Mouse (Mus musculus) E14TG2a.4 (cell line): ENCODE data around the gene 1700019D03Rik.

Source experiments
- H3K27me3 ChIP-seq: 2 replicates; pipeline ENCODE4 v1.6.1; 2014; ENCODE audit warnings: low read length, control low read depth; ENCODE audit not compliant: insufficient read depth
- H3K36me3 ChIP-seq: 2 replicates; pipeline ENCODE4 v1.6.1; 2014; ENCODE audit warnings: low read length, control low read depth; ENCODE audit not compliant: insufficient read depth
- H3K4me1 ChIP-seq: replicated peaks from 2 replicates; pipeline ENCODE4 v1.6.1; 2014; ENCODE audit warnings: low read depth, low read length, control low read depth
- H3K4me3 ChIP-seq: replicated peaks from 2 replicates; pipeline ENCODE4 v1.5.1; 2014; ENCODE audit warnings: mild to moderate bottlenecking, low read length
- H3K9me3 ChIP-seq: 2 replicates; pipeline ENCODE4 v1.6.1; 2014; ENCODE audit warnings: low read length, control low read depth
- CTCF ChIP-seq: conservative IDR thresholded peaks from 2 replicates; pipeline ENCODE4 v1.5.1; 2014; ENCODE audit warnings: low read length
- NANOG ChIP-seq: IDR thresholded peaks from 2 replicates; pipeline ENCODE4 v1.6.1; 2014; ENCODE audit warnings: borderline replicate concordance, low read length, mixed read lengths
- POU5F1 ChIP-seq: IDR thresholded peaks from 2 replicates; pipeline ENCODE4 v1.6.1; 2014; ENCODE audit warnings: low read length, borderline replicate concordance

Gene 1700019D03Rik

GRCm38 (mm10) chr1:52964581-52964980, 55.4 kb downstream of the 1700019D03Rik start:
- Histone ChIP-seq H3K9me3 (no peaks in the 10 kb centered on the region), H3K36me3 (no peaks in the 10 kb centered on the region), H3K4me3 (no peak overlapping the region), H3K4me1 (peaks cover 6% of the 10 kb centered on the region; the same call in 1 of the 2 replicates), H3K27me3 (0 out of 2 replicates have a peak, but pooled peaks cover 3% of the 10 kb centered on the region)
- TF ChIP-seq CTCF (peak; percentile 37), POU5F1 (no peak), NANOG (no peak)

DNA sequence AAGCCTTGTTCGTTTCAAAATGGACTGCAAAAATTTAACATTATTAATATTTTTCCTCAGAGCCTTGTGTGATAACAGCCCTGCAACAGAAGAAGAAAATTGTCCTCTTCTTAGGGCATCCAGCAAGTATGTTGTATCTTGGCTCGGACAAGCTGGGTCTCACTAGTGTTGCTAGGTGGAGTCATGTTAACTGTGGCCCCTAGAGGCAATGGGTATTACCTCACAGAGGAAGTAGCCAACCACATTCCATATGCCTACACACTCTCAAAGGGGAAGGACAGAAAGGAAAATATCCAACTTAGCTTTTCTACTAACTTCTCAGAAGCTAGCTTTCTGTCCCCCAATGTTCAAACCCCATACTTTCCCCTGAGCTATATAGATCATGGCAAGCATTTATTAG, 56.9 kb downstream of the 1700019D03Rik start:
- no peak overlapping the region for H3K4me3 ChIP-seq
- TF ChIP-seq CTCF (no peak), POU5F1 (no peak), NANOG (no peak)
- H3K9me3 ChIP-seq, result no peaks in the 10 kb centered on the region
- 0 out of 2 replicates have a peak, but pooled peaks cover 3% of the 10 kb centered on the region for H3K27me3 ChIP-seq
- no peaks in the 10 kb centered on the region for H3K36me3 ChIP-seq
- H3K4me1 ChIP-seq, result peaks cover 6% of the 10 kb centered on the region; the same call in 1 of the 2 replicates

GRCm38 (mm10) chr1:52960191-52960590, 59.8 kb downstream of the 1700019D03Rik start:
- no peak for TF ChIP-seq POU5F1
- no peak for TF ChIP-seq CTCF
- no peak for TF ChIP-seq NANOG

GRCm38 (mm10) chr1:52956746-52957145, 63.2 kb downstream of the 1700019D03Rik start:
- peaks cover 5% of the 10 kb centered on the region; the same call in 1 of the 2 replicates for H3K9me3 ChIP-seq
- no peaks in the 10 kb centered on the region for H3K27me3 ChIP-seq
- peaks cover 2% of the 10 kb centered on the region; the same call in 1 of the 2 replicates for H3K36me3 ChIP-seq
- TF ChIP-seq CTCF (no peak), NANOG (no peak), POU5F1 (no peak)
- H3K4me1 ChIP-seq, result peaks cover 32% of the 10 kb centered on the region
- no peak overlapping the region for H3K4me3 ChIP-seq

More at GRCm38 (mm10) chr1:52960191-52960590, 59.8 kb downstream of the 1700019D03Rik start:
- Histone ChIP-seq H3K4me1 (peaks cover 24% of the 10 kb centered on the region), H3K27me3 (no peaks in the 10 kb centered on the region), H3K4me3 (no peak overlapping the region), H3K9me3 (no peaks in the 10 kb centered on the region), H3K36me3 (no peaks in the 10 kb centered on the region)

GRCm38 (mm10) chr1:52955102-52955501, 64.9 kb downstream of the 1700019D03Rik start:
- H3K9me3 ChIP-seq, result peaks cover 20% of the 10 kb centered on the region
- H3K4me3 ChIP-seq, result peak overlapping the region; percentile 8; the same call in 1 of the 2 replicates
- TF ChIP-seq NANOG (no peak), POU5F1 (no peak), CTCF (peak; percentile 74)
- H3K4me1 ChIP-seq, result peaks cover 32% of the 10 kb centered on the region
- no peaks in the 10 kb centered on the region for H3K27me3 ChIP-seq
- H3K36me3 ChIP-seq, result peaks cover 17% of the 10 kb centered on the region

- Histone ChIP-seq H3K9me3 (peaks cover 27% of the 10 kb centered on the region), H3K36me3 (peaks cover 23% of the 10 kb centered on the region), H3K4me3 (peak overlapping the region; percentile 8; the same call in 1 of the 2 replicates), H3K4me1 (peaks cover 32% of the 10 kb centered on the region), H3K27me3 (no peaks in the 10 kb centered on the region)
- TF ChIP-seq POU5F1, result no peak
- TF ChIP-seq CTCF, result no peak
- no peak for TF ChIP-seq NANOG
These were observed 65.5 kb downstream of the 1700019D03Rik start for GRCm38 (mm10) chr1:52954456-52954855.

- H3K36me3 ChIP-seq, result peaks cover 32% of the 10 kb centered on the region
- peaks cover 32% of the 10 kb centered on the region for H3K4me1 ChIP-seq
- peaks cover 36% of the 10 kb centered on the region for H3K9me3 ChIP-seq
- no peaks in the 10 kb centered on the region for H3K27me3 ChIP-seq
- TF ChIP-seq CTCF (no peak), POU5F1 (peak; percentile 89; the same call in 1 of the 2 replicates), NANOG (peak; percentile 95)
- peak overlapping the region; percentile 88 for H3K4me3 ChIP-seq
These were observed 66.4 kb downstream of the 1700019D03Rik start for GRCm38 (mm10) chr1:52953548-52953947.

- Histone ChIP-seq H3K36me3 (peaks cover 40% of the 10 kb centered on the region), H3K4me3 (peak overlapping the region; percentile 88), H3K27me3 (no peaks in the 10 kb centered on the region), H3K9me3 (peaks cover 44% of the 10 kb centered on the region), H3K4me1 (peaks cover 32% of the 10 kb centered on the region)
- TF ChIP-seq POU5F1 (no peak), NANOG (no peak), CTCF (no peak)
These were observed 67.2 kb downstream of the 1700019D03Rik start for GRCm38 (mm10) chr1:52952551-52953397.

GRCm38 (mm10) chr1:52952143-52952542, 67.8 kb downstream of the 1700019D03Rik start:
- Histone ChIP-seq H3K9me3 (peaks cover 49% of the 10 kb centered on the region), H3K27me3 (no peaks in the 10 kb centered on the region), H3K4me1 (peaks cover 30% of the 10 kb centered on the region), H3K4me3 (peak overlapping the region; percentile 88), H3K36me3 (peaks cover 45% of the 10 kb centered on the region)
- TF ChIP-seq POU5F1 (no peak), NANOG (no peak), CTCF (no peak)
